Mouse (Mus musculus) lung, embryonic 16.5 days (tissue): ENCODE results near the gene Tbc1d10c. TPM values are rescaled to one million over a fixed set of nuclear protein-coding genes. Genes with fewer than 3 reads are reported as not detected.

Experiments
- ATAC-seq: fragments of 200-750 bp; cut with Nextera tagmentation; 2 replicates; pipeline ENCODE4 v1.8.0; 2017; ENCODE audit warnings: low read depth, mild to moderate bottlenecking, moderate library complexity
- H3K27ac ChIP-seq: fragments of 300-500 bp; sonication (generic); 2 replicates; pipeline ENCODE4 v1.5.1; 2014; ENCODE audit warnings: mild to moderate bottlenecking, control low read depth, low read length
- H3K27me3 ChIP-seq: fragments of 300-500 bp; sonication (generic); 2 replicates; pipeline ENCODE4 v1.6.1; 2014; ENCODE audit warnings: low read depth, low read length, mixed read lengths; ENCODE audit not compliant: control insufficient read depth, insufficient read depth
- H3K36me3 ChIP-seq: fragments of 300-500 bp; sonication (generic); 2 replicates; pipeline ENCODE4 v1.6.1; 2014; ENCODE audit warnings: low read length; ENCODE audit not compliant: control insufficient read depth, insufficient read depth
- H3K4me1 ChIP-seq: fragments of 300-500 bp; sonication (generic); replicated peaks from 2 replicates; pipeline ENCODE4 v1.6.1; 2014; ENCODE audit warnings: low read length, mixed read lengths; ENCODE audit not compliant: control insufficient read depth, insufficient read depth
- H3K4me2 ChIP-seq: fragments of 300-500 bp; sonication (generic); 2 replicates; pipeline ENCODE4 v1.6.1; 2014; ENCODE audit warnings: low read depth, low read length, control low read depth
- H3K4me3 ChIP-seq: fragments of 300-500 bp; sonication (generic); 2 replicates; pipeline ENCODE4 v1.5.1; 2014; ENCODE audit warnings: mild to moderate bottlenecking, low read length, control low read depth
- H3K9ac ChIP-seq: fragments of 300-500 bp; sonication (generic); 2 replicates; pipeline ENCODE4 v1.6.1; 2014; ENCODE audit warnings: low read length, control low read depth
- H3K9me3 ChIP-seq: fragments of 300-500 bp; sonication (generic); 2 replicates; pipeline ENCODE4 v1.6.1; 2016; ENCODE audit warnings: low read length; ENCODE audit not compliant: control insufficient read depth
- WGBS: fragments of 180-500 bp; shearing (Covaris S2); extraction: QIAGEN DNeasy Blood & Tissue Kit; methylation state at CpG from one replicate; pipeline ENCODE4 v1.1.7; 2014; 5-methylcytosine and 5-hydroxymethylcytosine counted together
- polyA plus RNA-seq: library from polyadenylated mRNA; unstranded; fragments of >200 nt; fragmentation: Nextera tagmentation; extraction: Ambion mirVana; gene quantifications from 2 replicates; pipeline ENCODE4 v1.2.1, GENCODE M21; 2015

Tbc1d10c gene
- polyA plus RNA-seq, 1 experiment from 2014 or later: 4.0 TPM

GRCm38 (mm10) chr19:4156073-4156579 lies 35.0 kb downstream of the Tbc1d10c start:
- ATAC-seq: no peak; the same call in 1 of the 2 replicates
- whole genome bisulfite sequencing: 76% methylated on average over 20 of the region's 20 CpGs
- H3K27ac ChIP-seq: no peak overlapping the region
- H3K4me2 ChIP-seq: no peak overlapping the region
- no peaks in the 10 kb centered on the region for H3K27me3 ChIP-seq
- no peaks in the 10 kb centered on the region for H3K9me3 ChIP-seq
- H3K4me3 ChIP-seq: no peak overlapping the region
- H3K9ac ChIP-seq: no peak overlapping the region
- H3K4me1 ChIP-seq: no peaks in the 10 kb centered on the region
- H3K36me3 ChIP-seq: peaks cover 34% of the 10 kb centered on the region

GRCm38 (mm10) chr19:4155223-4156072 lies 35.6 kb downstream of the Tbc1d10c start:
- H3K4me2 ChIP-seq: no peak overlapping the region
- no peaks in the 10 kb centered on the region for H3K27me3 ChIP-seq
- H3K36me3 ChIP-seq: peaks cover 33% of the 10 kb centered on the region
- no peak overlapping the region for H3K9ac ChIP-seq
- H3K4me3 ChIP-seq: no peak overlapping the region
- no peak; the same call in 1 of the 2 replicates for ATAC-seq
- WGBS: 80% methylated on average over 6 of the region's 6 CpGs
- no peaks in the 10 kb centered on the region for H3K4me1 ChIP-seq
- H3K27ac ChIP-seq: no peak overlapping the region
- H3K9me3 ChIP-seq: no peaks in the 10 kb centered on the region

- no peak overlapping the region for H3K9ac ChIP-seq
- H3K27me3 ChIP-seq: no peaks in the 10 kb centered on the region
- H3K27ac ChIP-seq: no peak overlapping the region
- H3K4me1 ChIP-seq: peaks cover 4% of the 10 kb centered on the region
- 67% methylated on average over 13 of the region's 13 CpGs for WGBS
- H3K4me3 ChIP-seq: no peak overlapping the region
- H3K4me2 ChIP-seq: no peak overlapping the region
- H3K9me3 ChIP-seq: no peaks in the 10 kb centered on the region
- peaks cover 37% of the 10 kb centered on the region for H3K36me3 ChIP-seq
- no peak for ATAC-seq
Observed at GRCm38 (mm10) chr19:4154437-4155222, 36.5 kb downstream of the Tbc1d10c start.

GRCm38 (mm10) chr19:4153232-4153654 lies 37.8 kb downstream of the Tbc1d10c start, which contains the start of gene Ptprcap:
Ptprcap (plus strand) TSS chr19:4153604.
- no peak within 1 kb of the TSS for H3K4me3 ChIP-seq
- peaks cover 12% of the 10 kb centered on the region for H3K4me1 ChIP-seq
- WGBS: 61% methylated on average over 11 of the region's 11 CpGs
- ATAC-seq: no peak
- H3K9me3 ChIP-seq: no peaks in the 10 kb centered on the region
- peaks cover 33% of the 10 kb centered on the region for H3K36me3 ChIP-seq
- H3K9ac ChIP-seq: no peak within 1 kb of the TSS
- H3K27me3 ChIP-seq: no peaks in the 10 kb centered on the region
- H3K4me2 ChIP-seq: no peak within 1 kb of the TSS
- H3K27ac ChIP-seq: no peak within 1 kb of the TSS

GRCm38 (mm10) chr19:4152445-4153231 lies 38.4 kb downstream of the Tbc1d10c start:
- no peak overlapping the region for H3K27ac ChIP-seq
- no peak overlapping the region for H3K4me2 ChIP-seq
- H3K36me3 ChIP-seq: peaks cover 27% of the 10 kb centered on the region
- 82% methylated on average over 8 of the region's 8 CpGs for WGBS
- ATAC-seq: no peak
- no peak overlapping the region for H3K9ac ChIP-seq
- H3K4me3 ChIP-seq: no peak overlapping the region
- H3K27me3 ChIP-seq: no peaks in the 10 kb centered on the region
- H3K4me1 ChIP-seq: peaks cover 16% of the 10 kb centered on the region
- H3K9me3 ChIP-seq: no peaks in the 10 kb centered on the region

- no peak overlapping the region for H3K9ac ChIP-seq
- no peaks in the 10 kb centered on the region for H3K27me3 ChIP-seq
- H3K4me2 ChIP-seq: no peak overlapping the region
- H3K36me3 ChIP-seq: peaks cover 21% of the 10 kb centered on the region
- no peak overlapping the region for H3K4me3 ChIP-seq
- WGBS: 85% methylated on average over 5 of the region's 5 CpGs
- peaks cover 16% of the 10 kb centered on the region for H3K4me1 ChIP-seq
- H3K27ac ChIP-seq: no peak overlapping the region
- no peak for ATAC-seq
- H3K9me3 ChIP-seq: no peaks in the 10 kb centered on the region
Observed at GRCm38 (mm10) chr19:4151898-4152297, 39.2 kb downstream of the Tbc1d10c start.

GRCm38 (mm10) chr19:4151488-4151860 lies 39.6 kb downstream of the Tbc1d10c start:
- no peaks in the 10 kb centered on the region for H3K9me3 ChIP-seq
- 72% methylated on average over 5 of the region's 5 CpGs for WGBS
- no peak overlapping the region for H3K27ac ChIP-seq
- H3K27me3 ChIP-seq: no peaks in the 10 kb centered on the region
- peaks cover 19% of the 10 kb centered on the region for H3K36me3 ChIP-seq
- no peak overlapping the region for H3K4me2 ChIP-seq
- ATAC-seq: no peak
- H3K4me1 ChIP-seq: peaks cover 16% of the 10 kb centered on the region
- H3K4me3 ChIP-seq: no peak overlapping the region
- no peak overlapping the region for H3K9ac ChIP-seq

- ATAC-seq: no peak
- H3K27me3 ChIP-seq: no peaks in the 10 kb centered on the region
- 89% methylated on average over 22 of the region's 22 CpGs for WGBS
- no peak overlapping the region for H3K4me2 ChIP-seq
- H3K4me3 ChIP-seq: no peak overlapping the region
- no peaks in the 10 kb centered on the region for H3K9me3 ChIP-seq
- no peak overlapping the region for H3K9ac ChIP-seq
- peaks cover 17% of the 10 kb centered on the region for H3K36me3 ChIP-seq
- peaks cover 16% of the 10 kb centered on the region for H3K4me1 ChIP-seq
- no peak overlapping the region for H3K27ac ChIP-seq
Observed at GRCm38 (mm10) chr19:4150567-4151487, 40.3 kb downstream of the Tbc1d10c start.
